Mouse (Mus musculus): ENCODE data around the gene Rere. TPM values are rescaled to one million over a fixed set of nuclear protein-coding genes. Genes with fewer than 3 reads are reported as not detected.
"Not testable (repeated sequence)": the region's sequence is repeated elsewhere in the genome, so short reads cannot be mapped to it uniquely, and the experiment has no call there.

The Rere gene
- total RNA-seq, 2 experiments from 2014 or later: 13.8 to 49.5 TPM

GRCm38 (mm10) chr4:150540392-150541094 is 259.1 kb downstream of the Rere start:
- no peak for ATAC-seq (replicated peaks; ENCODE audit: poor library complexity)

GRCm38 (mm10) chr4:150544231-150544630 is 262.8 kb downstream of the Rere start:
- ATAC-seq (replicated peaks; ENCODE audit: poor library complexity): no peak

GRCm38 (mm10) chr4:150544652-150545258 is 263.3 kb downstream of the Rere start:
- peak; percentile 94 for ATAC-seq (replicated peaks; ENCODE audit: poor library complexity)

DNA sequence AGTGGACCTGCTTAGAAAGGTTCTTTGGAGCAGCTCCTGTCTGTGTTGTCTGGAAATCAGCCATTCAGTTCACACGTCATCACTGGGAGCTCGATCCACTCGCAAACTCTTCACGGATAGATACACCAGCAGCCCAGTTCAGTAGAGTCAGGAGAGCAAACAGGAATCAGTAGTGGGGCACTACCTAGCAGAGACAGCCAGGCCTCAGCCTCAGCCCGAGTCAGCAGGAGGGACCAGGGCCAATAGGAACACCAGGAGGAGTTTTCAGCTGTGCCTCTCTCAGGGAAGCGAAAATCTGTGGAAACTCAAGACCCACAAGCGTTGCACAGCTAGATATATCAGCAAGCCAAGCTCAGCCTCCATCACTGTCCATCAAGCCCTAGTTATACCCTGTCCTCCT is 264.3 kb downstream of the Rere start:
- ATAC-seq (replicated peaks; ENCODE audit: poor library complexity): no peak

- not testable (repeated sequence) for ATAC-seq (replicated peaks; ENCODE audit: poor library complexity)
These were observed 264.9 kb downstream of the Rere start for GRCm38 (mm10) chr4:150546296-150546695.

DNA sequence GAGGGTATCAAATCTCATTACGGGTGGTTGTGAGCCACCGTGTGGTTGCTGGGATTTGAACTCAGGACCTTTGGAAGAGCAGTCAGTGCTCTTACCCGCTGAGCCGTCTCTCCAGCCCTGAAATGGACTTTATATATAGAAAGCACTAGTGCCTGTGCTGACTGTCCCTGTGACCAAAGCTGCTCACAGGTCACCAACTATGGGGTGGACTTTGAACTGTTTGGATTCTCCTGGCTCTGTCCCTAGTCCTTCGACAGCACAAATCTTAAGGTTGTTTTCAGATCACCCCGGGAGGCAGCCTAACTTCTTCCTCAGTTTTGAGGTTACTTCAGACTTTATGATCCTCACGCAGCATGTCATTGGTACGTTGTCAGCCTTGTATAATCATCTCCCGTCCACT is 267.9 kb downstream of the Rere start:
- ATAC-seq (replicated peaks; ENCODE audit: poor library complexity): no peak

DNA sequence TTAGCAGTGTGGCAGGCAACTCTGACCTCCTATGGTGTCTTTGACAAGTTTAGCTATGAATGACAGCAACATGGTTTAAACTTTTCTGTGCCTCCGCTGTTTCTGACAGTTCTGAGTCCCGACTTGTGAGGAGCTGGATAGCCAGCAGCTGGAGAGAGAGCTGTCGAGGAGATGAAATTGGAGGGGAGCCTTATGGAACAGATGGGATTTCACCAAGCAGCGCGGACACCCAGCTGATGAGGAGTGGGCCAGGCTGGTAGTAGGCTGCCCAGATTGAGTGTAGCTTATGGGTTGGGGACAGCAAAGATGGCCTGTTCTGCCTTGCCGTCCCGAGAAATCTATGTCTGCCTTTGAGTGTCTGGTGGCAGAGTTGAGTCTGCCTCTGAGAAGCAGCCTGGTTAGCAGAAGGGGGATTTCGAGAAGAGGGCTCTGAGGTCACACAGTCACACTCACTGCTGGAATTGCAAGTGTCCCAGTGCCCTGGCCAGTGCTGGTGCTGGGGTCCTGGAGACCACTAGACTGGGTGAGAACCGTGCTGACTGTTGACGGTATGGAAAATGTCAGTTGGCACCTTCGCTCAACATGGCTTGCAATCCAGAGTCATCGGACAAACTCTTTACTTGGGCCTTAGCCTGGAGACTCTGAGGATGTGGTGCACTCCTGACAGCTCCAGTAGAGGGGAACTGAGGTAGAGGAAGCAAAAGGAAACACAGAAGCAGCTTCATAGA is 268.7 kb downstream of the Rere start:
- no peak for ATAC-seq (replicated peaks; ENCODE audit: poor library complexity)

- ATAC-seq (replicated peaks; ENCODE audit: poor library complexity): no peak
These were observed 269.9 kb downstream of the Rere start for GRCm38 (mm10) chr4:150551390-150551789.

DNA sequence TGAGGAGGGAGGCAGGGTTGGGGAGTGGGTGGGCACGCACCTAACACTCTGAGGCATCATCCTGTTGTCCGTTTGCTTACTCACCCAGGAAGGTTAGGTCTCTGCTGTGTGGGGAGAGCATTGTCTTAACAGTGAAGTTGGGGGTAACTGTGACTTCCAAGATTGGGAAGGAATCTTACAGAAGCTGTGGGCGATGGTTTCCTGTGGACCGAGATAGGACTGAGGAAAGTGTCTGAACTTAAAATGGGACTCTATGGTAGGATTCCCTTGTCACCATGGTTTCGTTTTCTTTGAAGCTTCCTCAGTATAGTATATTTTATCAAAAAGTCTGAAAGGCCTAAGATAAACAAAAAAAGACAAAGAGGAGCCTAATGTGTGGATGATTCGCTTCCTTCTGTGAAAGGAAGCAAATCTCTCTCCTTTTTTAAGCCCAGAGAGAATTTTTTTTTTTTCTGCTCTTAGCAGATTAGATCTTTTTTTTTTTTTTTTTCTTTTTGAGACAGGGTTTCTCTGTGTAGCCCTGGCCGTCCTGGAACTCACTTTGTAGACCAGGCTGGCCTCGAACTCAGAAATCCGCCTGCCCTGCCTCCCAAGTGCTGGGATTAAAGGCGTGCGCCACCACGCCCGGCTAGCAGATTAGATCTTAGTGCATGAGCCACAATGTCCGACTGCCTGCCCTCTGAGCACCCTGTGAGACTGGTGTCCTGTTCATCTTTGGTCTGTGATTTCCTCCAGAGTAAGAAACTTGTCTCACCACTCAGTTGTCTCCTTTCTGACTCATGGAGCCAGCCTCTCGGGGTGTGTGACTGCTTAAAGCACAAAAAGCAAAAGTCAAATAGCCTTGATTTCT is 271.5 kb downstream of the Rere start:
- ATAC-seq (replicated peaks; ENCODE audit: poor library complexity): peak; percentile 3; the same call in 1 of the 2 replicates

GRCm38 (mm10) chr4:150555783-150556182 is 274.3 kb downstream of the Rere start:
- ATAC-seq (replicated peaks; ENCODE audit: poor library complexity): no peak

DNA sequence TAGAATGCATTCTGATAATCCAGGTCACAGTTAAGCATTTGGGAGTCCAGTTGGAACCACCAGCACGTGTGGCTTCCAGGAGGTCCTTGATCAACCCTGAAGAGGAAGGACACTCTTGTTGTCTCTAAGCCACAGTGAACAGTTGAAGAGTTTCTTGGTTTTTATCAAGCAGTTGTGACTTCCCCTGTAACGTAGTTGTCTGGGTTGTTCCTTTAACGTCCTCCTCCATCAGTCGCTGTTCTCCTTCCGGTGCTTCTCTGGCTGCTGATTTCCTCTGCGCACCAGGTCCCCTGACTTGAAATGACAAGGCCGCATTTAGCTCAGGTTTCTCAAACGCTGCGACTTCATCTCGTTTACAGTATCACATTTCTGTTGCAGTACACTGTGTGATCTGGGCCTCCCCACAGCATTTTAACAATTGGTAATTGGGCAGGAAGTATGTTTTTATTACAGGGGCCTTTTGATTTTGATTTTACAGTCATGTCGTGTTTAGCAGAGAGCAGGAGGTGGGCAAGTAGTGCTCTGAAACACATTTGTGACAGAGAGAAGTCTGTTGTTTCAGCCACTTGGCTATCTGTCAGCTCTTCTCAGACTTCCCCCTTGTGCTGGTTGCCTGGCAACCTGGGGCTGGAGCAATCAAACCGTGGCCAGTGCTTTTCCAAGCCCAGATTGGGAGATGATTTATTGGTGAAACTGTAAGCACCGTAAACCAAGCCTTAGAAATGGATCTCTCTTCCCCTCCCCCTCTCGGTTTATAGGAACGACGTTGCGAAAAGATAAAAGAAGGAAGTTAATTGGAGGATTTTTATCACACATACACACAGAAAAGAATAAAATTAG is 275.2 kb downstream of the Rere start:
- peak; percentile 65 for ATAC-seq (replicated peaks; ENCODE audit: poor library complexity)

DNA sequence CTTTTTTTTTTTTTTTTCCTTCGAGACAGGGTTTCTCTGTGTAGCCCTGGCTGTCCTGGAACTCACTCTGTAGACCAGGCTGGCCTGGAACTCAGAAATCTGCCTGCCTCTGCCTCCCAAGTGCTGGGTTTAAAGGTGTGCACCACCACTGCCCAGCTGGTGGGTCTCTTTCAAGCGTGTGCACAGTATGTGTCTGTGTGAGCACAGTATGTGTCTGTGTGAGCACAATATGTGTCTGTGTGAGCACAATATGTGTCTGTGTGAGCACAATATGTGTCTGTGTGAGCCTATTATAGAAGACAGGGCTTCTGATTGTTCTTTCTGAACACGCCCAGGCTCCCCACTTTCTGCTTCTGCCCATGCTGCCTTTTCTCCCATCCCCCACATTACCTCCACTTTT is 275.8 kb downstream of the Rere start:
- not testable (repeated sequence) for ATAC-seq (replicated peaks; ENCODE audit: poor library complexity)

DNA sequence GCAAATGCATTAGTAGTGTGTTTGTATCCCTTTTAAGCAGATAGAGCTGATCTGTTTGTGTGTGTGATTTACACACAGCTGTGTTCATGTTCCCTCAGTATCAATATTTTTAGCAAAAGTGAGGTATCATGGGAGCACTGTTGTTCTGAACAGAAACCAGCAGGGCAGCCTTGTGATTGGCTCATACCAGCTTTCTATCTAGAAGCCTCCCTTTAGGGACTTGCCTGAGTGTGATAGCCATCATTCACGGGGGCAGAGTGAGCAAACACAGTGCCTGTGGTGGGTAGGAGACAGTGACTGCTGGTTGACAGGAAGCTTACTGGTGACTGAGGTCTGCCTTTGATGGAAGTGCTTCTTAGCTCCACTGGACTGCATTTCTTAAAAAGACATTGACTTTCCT is 276.5 kb downstream of the Rere start:
- 0 out of 2 replicates have a peak, but pooled peaks have one; percentile 9 for ATAC-seq (replicated peaks; ENCODE audit: poor library complexity)

DNA sequence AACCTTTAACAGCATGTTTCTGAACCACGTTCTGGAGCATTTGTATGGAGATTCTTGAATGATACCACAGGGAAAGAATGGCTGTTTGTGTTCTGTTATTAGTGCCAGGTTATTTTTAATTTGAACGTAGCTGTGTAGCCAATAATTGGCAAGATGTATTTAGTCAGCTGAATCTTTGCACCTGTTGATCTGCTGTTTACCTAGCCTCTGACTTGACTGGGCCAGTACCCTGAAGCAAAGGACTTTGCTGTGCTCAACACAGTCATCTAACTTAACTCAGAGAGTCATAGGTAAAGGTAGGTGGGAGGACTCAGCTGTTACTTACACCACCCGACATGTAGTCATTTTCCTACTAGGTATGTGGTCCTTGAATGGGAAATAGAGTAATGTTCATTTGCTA is 278.1 kb downstream of the Rere start:
- ATAC-seq (replicated peaks; ENCODE audit: poor library complexity): no peak

DNA sequence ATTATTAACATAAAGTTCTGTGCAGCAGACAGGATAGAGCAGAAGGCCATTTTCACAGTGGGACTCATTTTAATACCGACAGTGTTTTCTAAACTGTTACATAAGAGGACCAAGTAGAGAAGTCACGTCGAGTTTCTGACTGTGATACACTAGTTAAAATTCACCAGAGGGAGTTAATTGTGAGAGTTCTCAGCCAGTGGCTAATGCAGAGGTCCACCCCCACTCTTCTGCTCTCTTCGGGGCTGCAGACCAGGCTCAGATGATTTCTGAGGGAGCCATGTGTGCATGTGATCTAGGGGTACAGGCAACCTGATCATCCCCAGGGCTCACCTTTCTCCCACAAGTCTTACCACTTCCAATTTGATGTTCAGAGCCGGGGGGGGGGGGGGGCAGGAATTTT is 281.8 kb downstream of the Rere start:
- ATAC-seq (replicated peaks; ENCODE audit: poor library complexity): no peak

- ATAC-seq (replicated peaks; ENCODE audit: poor library complexity): peak; percentile 65
These were observed 284.7 kb downstream of the Rere start for GRCm38 (mm10) chr4:150566193-150566592.

DNA sequence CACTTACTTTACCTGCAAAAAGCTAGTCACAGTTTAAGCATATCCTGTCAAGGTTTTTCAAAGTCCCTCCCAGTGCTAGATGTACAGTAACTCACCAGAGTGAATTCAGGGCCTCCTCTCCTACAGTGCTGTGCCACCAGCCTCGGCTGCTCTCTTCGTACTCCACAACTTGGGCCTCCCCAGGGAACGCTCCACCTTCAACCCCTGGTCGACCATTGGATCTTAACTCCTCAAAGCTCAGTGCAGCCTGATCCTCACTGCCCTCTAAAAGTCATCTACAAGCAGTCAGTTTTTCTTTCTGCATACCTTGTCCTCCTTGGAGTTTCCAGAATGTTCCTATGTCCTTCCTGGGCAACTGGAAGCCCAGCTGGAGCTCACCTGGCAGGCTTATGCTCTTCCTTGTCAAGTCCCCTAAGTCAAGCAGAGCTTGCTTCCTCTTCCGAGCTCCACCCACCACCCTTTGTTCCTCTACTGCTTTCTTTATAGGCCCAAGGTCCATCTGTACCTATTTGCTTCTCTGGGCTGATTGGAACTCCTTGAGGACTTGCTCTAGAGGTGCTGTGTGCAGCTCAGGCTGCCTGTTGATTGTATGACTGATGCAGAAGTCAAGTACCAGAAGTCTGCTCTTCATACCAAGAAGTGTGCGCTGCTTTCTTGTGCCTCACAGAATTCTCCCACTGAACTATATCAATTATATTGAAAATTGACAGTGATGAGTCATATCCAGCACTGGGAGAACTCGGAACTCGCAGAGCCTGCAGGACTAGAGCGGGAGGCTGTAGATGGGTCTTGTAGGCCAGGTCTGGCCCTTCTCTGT is 287.1 kb downstream of the Rere start:
- peak; percentile 33 for ATAC-seq (replicated peaks; ENCODE audit: poor library complexity)

DNA sequence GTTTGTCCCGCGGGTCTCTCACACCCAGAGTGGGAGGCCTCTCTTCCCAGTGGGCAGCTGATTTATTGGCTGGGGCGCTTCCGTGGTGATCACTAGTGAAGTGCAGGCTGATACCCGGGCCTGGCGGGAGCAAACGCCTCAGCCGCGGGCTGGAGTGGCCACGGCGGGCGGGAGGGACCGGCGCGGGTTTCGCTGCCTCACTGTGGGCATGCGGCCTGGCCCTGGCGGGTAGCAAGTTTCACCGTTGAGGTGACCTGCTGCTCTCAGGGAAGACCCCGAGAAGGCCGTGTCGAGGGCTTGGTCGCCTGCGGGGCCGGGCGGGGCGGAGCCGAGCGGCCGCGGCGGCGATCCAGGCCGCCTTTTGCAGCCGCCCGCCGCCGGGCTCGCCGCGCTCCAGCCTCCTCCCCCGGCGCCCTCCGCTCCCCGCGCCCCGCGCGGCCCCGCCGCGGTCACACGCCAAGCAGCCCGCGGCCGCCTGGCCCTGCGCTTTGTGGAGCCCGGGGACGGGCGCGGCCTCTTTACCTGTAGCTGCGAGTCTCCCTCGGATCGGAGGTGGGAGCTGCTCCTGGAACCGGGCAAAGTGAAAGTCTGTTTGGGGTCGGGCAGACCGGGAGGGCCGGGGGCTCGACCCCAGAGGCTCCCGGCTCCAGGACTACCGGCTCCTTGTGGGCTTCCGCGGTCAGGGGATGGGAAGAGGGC is 287.8 kb downstream of the Rere start:
- ATAC-seq (replicated peaks; ENCODE audit: poor library complexity): peak; percentile 26

Measured in megakaryocyte progenitor cell, adult 5-6 weeks (primary cell).